Mouse (Mus musculus) thymus, postnatal 25 days (tissue): Measurements from ENCODE around the gene Zfp385b.
"Not testable (repeated sequence)": the region's sequence is repeated elsewhere in the genome, so short reads cannot be mapped to it uniquely, and the experiment has no call there.

Experiments
- DNase-seq: peaks from one replicate; pipeline ENCODE4 v3.0.0; 2022

The Zfp385b gene

GRCm38 (mm10) chr2:77505614-77506013, 313.8 kb downstream of the Zfp385b start:
- DNase-seq = no peak

- no peak for DNase-seq
These were observed 315.6 kb downstream of the Zfp385b start for GRCm38 (mm10) chr2:77503674-77504351.

- no peak for DNase-seq
These were observed 316.2 kb downstream of the Zfp385b start for GRCm38 (mm10) chr2:77503217-77503616.

- no peak for DNase-seq
These were observed 317.0 kb downstream of the Zfp385b start for GRCm38 (mm10) chr2:77502458-77502857.

GRCm38 (mm10) chr2:77500480-77500879, 319.0 kb downstream of the Zfp385b start:
- DNase-seq = no peak

GRCm38 (mm10) chr2:77498379-77498778, 321.1 kb downstream of the Zfp385b start:
- DNase-seq = no peak

- no peak for DNase-seq
These were observed 321.5 kb downstream of the Zfp385b start for GRCm38 (mm10) chr2:77497942-77498341.

- no peak for DNase-seq
These were observed 323.4 kb downstream of the Zfp385b start for GRCm38 (mm10) chr2:77496071-77496470.

GRCm38 (mm10) chr2:77495344-77495743, 324.1 kb downstream of the Zfp385b start:
- no peak for DNase-seq

- DNase-seq = no peak
These were observed 325.7 kb downstream of the Zfp385b start for GRCm38 (mm10) chr2:77493695-77494094.

- no peak for DNase-seq
These were observed 332.3 kb downstream of the Zfp385b start for GRCm38 (mm10) chr2:77487151-77487550.

GRCm38 (mm10) chr2:77481274-77481673, 338.2 kb downstream of the Zfp385b start:
- DNase-seq = no peak

GRCm38 (mm10) chr2:77477536-77477935, 341.9 kb downstream of the Zfp385b start:
- DNase-seq = no peak

GRCm38 (mm10) chr2:77476444-77476843, 343.0 kb downstream of the Zfp385b start:
- no peak for DNase-seq

- DNase-seq = no peak
These were observed 347.1 kb downstream of the Zfp385b start for GRCm38 (mm10) chr2:77472254-77472837.

- no peak for DNase-seq
These were observed 348.7 kb downstream of the Zfp385b start for GRCm38 (mm10) chr2:77470716-77471115.

- DNase-seq = no peak
These were observed 358.0 kb downstream of the Zfp385b start for GRCm38 (mm10) chr2:77461413-77461812.

- no peak for DNase-seq
These were observed 359.4 kb downstream of the Zfp385b start for GRCm38 (mm10) chr2:77460011-77460410.

GRCm38 (mm10) chr2:77458431-77458830, 361.0 kb downstream of the Zfp385b start:
- DNase-seq = no peak

- DNase-seq = no peak
These were observed 362.3 kb downstream of the Zfp385b start for GRCm38 (mm10) chr2:77457120-77457519.

- no peak for DNase-seq
These were observed 362.8 kb downstream of the Zfp385b start for GRCm38 (mm10) chr2:77456602-77457001.

- DNase-seq = no peak
These were observed 365.0 kb downstream of the Zfp385b start for GRCm38 (mm10) chr2:77454341-77454937.

- no peak for DNase-seq
These were observed 365.7 kb downstream of the Zfp385b start for GRCm38 (mm10) chr2:77453786-77454185.

- DNase-seq = not testable (repeated sequence)
These were observed 369.4 kb downstream of the Zfp385b start for GRCm38 (mm10) chr2:77450017-77450416.
